Mouse (Mus musculus): ENCODE measurements around the gene C1qc. TPM values are rescaled to one million over a fixed set of nuclear protein-coding genes. Genes with fewer than 3 reads are reported as not detected.
A peak's percentile ranks its signal among the peaks of the same experiment; 100 is the strongest.

Gene C1qc
- polyA plus RNA-seq, 1 experiment from 2014 or later, result 48.6 TPM

DNA sequence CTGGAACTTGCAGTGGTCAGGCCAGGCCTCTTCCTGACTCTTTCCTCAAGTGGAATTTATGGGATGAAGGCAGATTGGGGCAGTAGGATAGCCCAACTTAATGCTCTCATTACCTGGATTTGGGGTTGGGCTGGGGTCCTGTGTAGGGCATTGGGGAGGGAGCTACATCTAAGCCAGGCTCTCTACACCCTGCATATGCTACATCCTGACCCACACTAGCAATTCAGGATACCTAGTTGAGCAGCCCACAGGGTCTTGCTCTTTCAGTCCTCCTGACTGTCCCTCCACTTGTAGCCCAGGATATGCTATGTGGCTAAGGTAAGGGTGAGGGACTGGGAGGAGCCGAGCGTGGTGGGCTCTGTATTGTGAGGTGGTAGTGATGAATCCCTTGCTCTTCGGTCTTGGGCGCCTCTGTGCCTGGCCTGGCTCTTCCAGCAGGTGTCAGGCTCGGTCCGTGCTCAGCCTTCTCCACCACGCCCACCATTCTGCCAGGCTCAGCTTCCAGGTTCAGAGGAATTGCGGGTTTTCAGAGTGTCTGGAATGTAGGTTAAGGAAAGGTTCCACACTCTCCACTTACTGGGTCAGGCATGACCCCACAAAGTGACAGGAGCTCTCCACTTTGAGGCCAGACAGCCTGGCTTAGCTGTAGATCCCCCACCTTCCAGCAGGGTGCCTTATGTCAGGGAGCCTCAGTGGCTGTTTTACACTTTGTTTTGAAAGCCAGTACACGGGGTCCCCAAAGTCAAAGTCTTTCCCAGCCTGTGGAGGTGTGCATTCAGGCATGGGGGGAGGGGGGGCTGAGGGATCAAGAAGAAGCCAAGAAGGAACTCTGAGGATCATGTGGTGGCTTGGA, 1.1 kb upstream of the C1qc start:
- ATAC-seq (ENCODE audit: low FRiP score, low TSS enrichment), result 0 out of 2 replicates have a peak, but pooled peaks have one; percentile 27
- WGBS, result 5% methylated on average over 9 of the region's 9 CpGs
- Histone ChIP-seq H3K9ac (ENCODE audit: low read length) (no peak overlapping the region), H3K9me3 (ENCODE audit: control insufficient read depth, low read length) (no peaks in the 10 kb centered on the region), H3K4me1 (replicated peaks; ENCODE audit: control insufficient read depth, insufficient read depth) (no peaks in the 10 kb centered on the region), H3K4me2 (replicated peaks; ENCODE audit: low read depth) (no peak overlapping the region), H3K4me3 (ENCODE audit: low read depth, low read length) (no peak overlapping the region), H3K27me3 (ENCODE audit: control insufficient read depth, insufficient read depth, low read length) (no peaks in the 10 kb centered on the region), H3K27ac (replicated peaks) (no peak overlapping the region), H3K36me3 (ENCODE audit: control insufficient read depth, insufficient read depth, low read length) (no peaks in the 10 kb centered on the region)
- peak; percentile 84 for TF ChIP-seq CTCF (IDR thresholded peaks at IDR 0.05; ENCODE audit: low read depth)
- no peak for TF ChIP-seq EP300 (optimal IDR thresholded peaks at IDR 0.05)
- DNase-seq (ENCODE audit: low spot score), result peak; percentile 64

DNA sequence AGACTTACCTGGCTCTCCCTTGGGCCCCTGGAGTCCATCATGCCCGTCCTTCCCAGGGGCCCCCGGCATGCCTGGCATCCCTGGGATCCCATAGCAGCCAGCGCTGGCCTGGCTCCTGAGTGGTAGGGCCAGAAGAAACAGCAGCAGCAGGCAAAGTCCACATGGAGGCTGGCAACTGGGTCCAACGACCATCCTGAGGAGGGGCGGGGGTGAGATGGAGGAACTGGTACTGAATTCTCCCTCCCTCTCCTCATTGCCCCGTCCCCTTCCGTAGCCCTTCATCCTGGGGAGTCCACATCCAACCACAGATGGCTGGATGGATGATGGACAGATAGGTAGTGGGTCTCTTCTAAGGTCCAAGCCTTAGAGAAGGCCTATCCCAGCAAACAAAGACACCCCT, 494 bp downstream of the C1qc start:
- WGBS, result 67% methylated on average over 7 of the region's 7 CpGs
- Histone ChIP-seq H3K4me3 (ENCODE audit: low read depth, low read length) (no peak overlapping the region), H3K4me1 (replicated peaks; ENCODE audit: control insufficient read depth, insufficient read depth) (no peaks in the 10 kb centered on the region), H3K27me3 (ENCODE audit: control insufficient read depth, insufficient read depth, low read length) (no peaks in the 10 kb centered on the region), H3K9me3 (ENCODE audit: control insufficient read depth, low read length) (no peaks in the 10 kb centered on the region), H3K4me2 (replicated peaks; ENCODE audit: low read depth) (no peak overlapping the region), H3K9ac (ENCODE audit: low read length) (no peak overlapping the region), H3K36me3 (ENCODE audit: control insufficient read depth, insufficient read depth, low read length) (no peaks in the 10 kb centered on the region), H3K27ac (replicated peaks) (no peak overlapping the region)
- DNase-seq (ENCODE audit: low spot score) (no peak), ATAC-seq (ENCODE audit: low FRiP score, low TSS enrichment) (no peak)
- TF ChIP-seq EP300 (optimal IDR thresholded peaks at IDR 0.05) (no peak), CTCF (IDR thresholded peaks at IDR 0.05; ENCODE audit: low read depth) (no peak)

DNA sequence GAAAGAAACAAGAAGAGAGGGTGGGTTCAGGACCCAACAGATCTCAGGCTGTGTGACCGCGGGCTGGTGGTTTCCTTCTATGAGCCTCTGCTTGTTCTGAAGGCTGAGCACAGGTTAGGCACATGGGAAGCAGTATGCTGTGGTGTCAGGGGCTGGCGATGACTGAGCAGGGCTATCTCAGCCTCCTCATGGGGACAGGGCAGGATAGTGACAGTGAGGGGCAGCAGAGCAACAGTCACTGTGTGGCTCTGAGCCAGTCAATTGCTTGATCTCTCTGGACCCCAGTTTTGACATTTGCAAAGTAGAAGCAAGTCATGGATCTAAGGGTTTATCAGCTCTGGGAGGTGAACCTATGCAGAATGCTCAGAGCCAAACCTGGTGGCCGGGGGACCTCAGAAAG, 1.8 kb downstream of the C1qc start:
- DNase-seq (ENCODE audit: low spot score) (no peak), ATAC-seq (ENCODE audit: low FRiP score, low TSS enrichment) (no peak)
- WGBS, result 87% methylated on average over 4 of the region's 4 CpGs
- Histone ChIP-seq H3K36me3 (ENCODE audit: control insufficient read depth, insufficient read depth, low read length) (no peaks in the 10 kb centered on the region), H3K9ac (ENCODE audit: low read length) (no peak overlapping the region), H3K27me3 (ENCODE audit: control insufficient read depth, insufficient read depth, low read length) (no peaks in the 10 kb centered on the region), H3K9me3 (ENCODE audit: control insufficient read depth, low read length) (no peaks in the 10 kb centered on the region), H3K4me3 (ENCODE audit: low read depth, low read length) (no peak overlapping the region), H3K4me2 (replicated peaks; ENCODE audit: low read depth) (no peak overlapping the region), H3K27ac (replicated peaks) (no peak overlapping the region), H3K4me1 (replicated peaks; ENCODE audit: control insufficient read depth, insufficient read depth) (no peaks in the 10 kb centered on the region)
- TF ChIP-seq EP300 (optimal IDR thresholded peaks at IDR 0.05), result no peak
- no peak for TF ChIP-seq CTCF (IDR thresholded peaks at IDR 0.05; ENCODE audit: low read depth)

DNA sequence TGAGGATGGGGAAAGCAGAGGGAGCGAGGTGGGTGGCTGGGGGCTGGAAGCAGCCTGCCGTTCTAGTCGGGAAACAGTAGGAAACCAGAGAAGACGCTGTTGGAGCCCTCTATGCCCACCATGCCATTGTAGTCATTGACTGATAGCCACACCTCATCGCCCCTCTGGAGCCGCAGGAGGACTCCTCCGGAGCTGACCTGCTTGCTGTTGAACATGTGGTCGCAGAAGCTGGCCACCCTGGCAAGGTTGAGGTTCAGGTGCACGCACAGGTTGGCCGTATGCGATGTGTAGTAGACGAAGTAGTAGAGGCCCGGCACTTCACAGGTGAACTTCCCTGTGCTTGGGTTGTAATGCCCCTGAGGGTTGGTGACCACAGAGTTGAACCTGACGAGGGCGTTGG, 2.9 kb downstream of the C1qc start:
- no peaks in the 10 kb centered on the region for H3K9me3 ChIP-seq (ENCODE audit: control insufficient read depth, low read length)
- no peak overlapping the region for H3K27ac ChIP-seq (replicated peaks)
- no peak overlapping the region for H3K9ac ChIP-seq (ENCODE audit: low read length)
- no peaks in the 10 kb centered on the region for H3K4me1 ChIP-seq (replicated peaks; ENCODE audit: control insufficient read depth, insufficient read depth)
- WGBS, result 78% methylated on average over 15 of the region's 15 CpGs
- H3K4me3 ChIP-seq (ENCODE audit: low read depth, low read length), result no peak overlapping the region
- H3K27me3 ChIP-seq (ENCODE audit: control insufficient read depth, insufficient read depth, low read length), result no peaks in the 10 kb centered on the region
- no peak overlapping the region for H3K4me2 ChIP-seq (replicated peaks; ENCODE audit: low read depth)
- TF ChIP-seq CTCF (IDR thresholded peaks at IDR 0.05; ENCODE audit: low read depth) (no peak), EP300 (optimal IDR thresholded peaks at IDR 0.05) (no peak)
- H3K36me3 ChIP-seq (ENCODE audit: control insufficient read depth, insufficient read depth, low read length), result no peaks in the 10 kb centered on the region
- no peak for ATAC-seq (ENCODE audit: low FRiP score, low TSS enrichment)
- DNase-seq (ENCODE audit: low spot score), result no peak

DNA sequence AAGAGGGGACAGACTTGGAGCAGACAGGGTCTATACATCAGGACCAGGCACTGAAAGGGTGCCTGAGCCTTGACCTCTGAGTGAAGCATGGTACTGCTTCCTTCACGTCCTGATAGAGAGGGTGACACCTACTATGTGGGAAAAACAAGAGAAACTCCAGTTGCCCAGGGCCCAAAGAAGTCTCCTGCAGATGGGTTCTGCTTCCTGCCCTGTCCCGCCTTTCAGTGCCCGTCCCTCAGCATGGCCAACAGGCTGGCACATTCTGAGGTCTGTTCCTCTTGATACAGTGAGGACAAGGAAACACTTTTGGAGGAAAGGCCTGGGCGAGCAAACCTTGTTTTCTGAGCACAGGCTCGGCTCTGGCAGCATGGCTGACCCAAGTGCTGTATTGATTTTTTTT, 5.2 kb downstream of the C1qc start:
- Histone ChIP-seq H3K27me3 (ENCODE audit: control insufficient read depth, insufficient read depth, low read length) (no peaks in the 10 kb centered on the region), H3K4me2 (replicated peaks; ENCODE audit: low read depth) (no peak overlapping the region), H3K9ac (ENCODE audit: low read length) (no peak overlapping the region), H3K4me3 (ENCODE audit: low read depth, low read length) (no peak overlapping the region), H3K9me3 (ENCODE audit: control insufficient read depth, low read length) (no peaks in the 10 kb centered on the region), H3K36me3 (ENCODE audit: control insufficient read depth, insufficient read depth, low read length) (no peaks in the 10 kb centered on the region), H3K4me1 (replicated peaks; ENCODE audit: control insufficient read depth, insufficient read depth) (no peaks in the 10 kb centered on the region), H3K27ac (replicated peaks) (no peak overlapping the region)
- 59% methylated on average over 5 of the region's 5 CpGs for WGBS
- DNase-seq (ENCODE audit: low spot score), result no peak
- TF ChIP-seq CTCF (IDR thresholded peaks at IDR 0.05; ENCODE audit: low read depth) (no peak), EP300 (optimal IDR thresholded peaks at IDR 0.05) (no peak)
- ATAC-seq (ENCODE audit: low FRiP score, low TSS enrichment), result no peak

DNA sequence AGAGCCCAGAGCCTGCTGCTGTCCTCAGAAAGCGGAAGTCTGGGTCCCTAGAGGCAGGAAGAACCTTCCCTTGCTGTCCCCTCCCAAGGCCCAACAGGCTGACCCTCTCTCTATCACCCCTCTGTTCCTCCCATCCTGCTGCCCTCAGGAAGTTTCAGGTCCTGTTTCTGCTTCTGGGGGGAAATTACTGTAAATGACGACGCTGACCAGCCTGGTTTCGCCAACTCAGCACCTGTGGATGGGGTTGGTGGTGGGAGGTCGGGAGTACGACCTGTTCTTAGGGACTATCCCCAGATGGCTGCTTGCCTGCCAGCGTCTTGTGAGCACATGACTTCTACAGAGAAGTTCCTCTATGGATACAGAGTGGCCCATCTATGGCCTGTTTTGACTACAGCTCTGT, 6.8 kb downstream of the C1qc start, which contains the start of gene C1qb:
C1qb (minus strand) TSS at position 87 of the 400 bp plus-strand sequence.
- no peak for TF ChIP-seq CTCF (IDR thresholded peaks at IDR 0.05; ENCODE audit: low read depth)
- TF ChIP-seq EP300 (optimal IDR thresholded peaks at IDR 0.05), result no peak
- DNase-seq (ENCODE audit: low spot score) (no peak), ATAC-seq (ENCODE audit: low FRiP score, low TSS enrichment) (peak; percentile 49; the same call in 1 of the 2 replicates)
- H3K9ac ChIP-seq (ENCODE audit: low read length), result no peak within 1 kb of the TSS; the same call in 1 of the 2 replicates
- H3K4me2 ChIP-seq (replicated peaks; ENCODE audit: low read depth), result no peak within 1 kb of the TSS
- no peaks in the 10 kb centered on the region for H3K9me3 ChIP-seq (ENCODE audit: control insufficient read depth, low read length)
- WGBS, result 71% methylated on average over 7 of the region's 7 CpGs
- no peaks in the 10 kb centered on the region for H3K4me1 ChIP-seq (replicated peaks; ENCODE audit: control insufficient read depth, insufficient read depth)
- H3K27me3 ChIP-seq (ENCODE audit: control insufficient read depth, insufficient read depth, low read length), result no peaks in the 10 kb centered on the region
- no peaks in the 10 kb centered on the region for H3K36me3 ChIP-seq (ENCODE audit: control insufficient read depth, insufficient read depth, low read length)
- H3K27ac ChIP-seq (replicated peaks), result no peak within 1 kb of the TSS
- no peak within 1 kb of the TSS for H3K4me3 ChIP-seq (ENCODE audit: low read depth, low read length)

Measured in stomach, postnatal 0 days (tissue).